Mouse (Mus musculus) urinary bladder, postnatal 14 days (tissue): ENCODE data around the gene Zfp936.
"Not testable (repeated sequence)": the region's sequence is repeated elsewhere in the genome, so short reads cannot be mapped to it uniquely, and the experiment has no call there.

ENCODE experiments used
- DNase-seq: peaks from one replicate; pipeline ENCODE4 v3.0.0; 2021; ENCODE audit warnings: low spot score

The Zfp936 gene

GRCm38 (mm10) chr7:43113929-43114328 is at the start of gene Zfp936:
Gene Zfp936, plus strand, starts transcription at chr7:43114229.
- DNase-seq = not testable (repeated sequence)

- no peak for DNase-seq
Measured at GRCm38 (mm10) chr7:43077831-43078230, 36.2 kb upstream of the Zfp936 start.

- DNase-seq = not testable (repeated sequence)
Measured at GRCm38 (mm10) chr7:43128691-43129090, 14.7 kb downstream of the Zfp936 start.

- not testable (repeated sequence) for DNase-seq
Measured at GRCm38 (mm10) chr7:43164121-43164520, 50.1 kb downstream of the Zfp936 start.

GRCm38 (mm10) chr7:43167101-43167500 is 53.1 kb downstream of the Zfp936 start:
- not testable (repeated sequence) for DNase-seq

GRCm38 (mm10) chr7:43167811-43168210 is 53.8 kb downstream of the Zfp936 start:
- DNase-seq = not testable (repeated sequence)

- not testable (repeated sequence) for DNase-seq
Measured at GRCm38 (mm10) chr7:43168212-43168611, 54.2 kb downstream of the Zfp936 start.

- DNase-seq = no peak
Measured at GRCm38 (mm10) chr7:43177003-43177702, 63.1 kb downstream of the Zfp936 start.

GRCm38 (mm10) chr7:43213781-43214180 is 99.8 kb downstream of the Zfp936 start:
- not testable (repeated sequence) for DNase-seq
